8 mouse cellular contexts compared by ENCODE assay signal in the genomic region with DNA sequence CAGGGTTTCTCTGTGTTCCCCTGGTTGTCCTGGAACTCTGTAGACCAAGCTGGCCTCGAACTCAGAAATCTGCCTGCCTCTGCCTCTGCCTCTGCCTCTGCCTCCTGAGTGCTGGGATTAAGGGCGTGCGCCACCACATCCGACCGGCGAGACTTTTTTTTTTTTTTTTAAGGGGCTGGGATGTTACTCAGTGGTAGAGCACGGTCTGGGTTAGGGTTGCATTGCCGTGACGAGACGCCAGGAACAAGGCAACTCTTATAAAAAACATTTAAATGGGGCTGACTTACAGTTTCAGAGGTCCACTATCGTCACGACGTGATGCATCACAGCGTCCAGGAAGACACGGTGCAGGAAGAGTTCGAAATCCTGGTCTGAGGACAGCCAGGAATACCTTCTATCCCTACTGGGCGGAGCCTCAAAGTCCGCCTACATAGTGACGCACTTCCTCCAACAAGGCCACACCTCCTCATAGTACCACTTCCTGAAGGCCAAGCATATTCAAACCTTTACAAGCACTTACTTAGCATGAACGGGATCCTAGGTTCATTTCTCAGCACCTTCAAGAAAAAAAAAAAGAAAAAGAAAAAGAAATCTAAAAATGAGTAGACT. TPM values are rescaled to one million over a fixed set of nuclear protein-coding genes. Genes with fewer than 3 reads are reported as not detected.
DNase-seq lines count a peak whose midpoint lies in the region; ATAC-seq and TF ChIP-seq lines count a peak whose summit lies in the region.

A gene (minus strand): TSS at position 360 of the 609 bp plus-strand sequence.

- H3K4me3 ChIP-seq in liver, adult 2 months (ENCODE audit: insufficient read depth, low read depth, low read length) = no peak within 1 kb of the TSS
- no peak within 1 kb of the TSS for H3K4me3 ChIP-seq in midbrain, embryonic 16.5 days (ENCODE audit: low read depth, low read length)

- no peak for ATAC-seq in granulocyte monocyte progenitor cell, adult 5-6 weeks (replicated peaks; ENCODE audit: poor library complexity, severe bottlenecking)
- no peak for ATAC-seq in midbrain, embryonic 16.5 days

- no peaks in the 10 kb centered on the region for H3K9me3 ChIP-seq in midbrain, embryonic 16.5 days (replicated peaks; ENCODE audit: control insufficient read depth, low read length, poor library complexity, severe bottlenecking)

- 95% methylated on average over 20 of the region's 20 CpGs for WGBS in liver, adult 2 months
- 95% methylated on average over 20 of the region's 20 CpGs for WGBS in midbrain, embryonic 16.5 days

- no peak within 1 kb of the TSS for H3K27ac ChIP-seq in liver, adult 2 months (replicated peaks; ENCODE audit: insufficient read depth, low read depth, low read length)
- H3K27ac ChIP-seq in midbrain, embryonic 16.5 days (ENCODE audit: low read length) = no peak within 1 kb of the TSS

- DNase-seq in liver, adult 2 months (ENCODE audit: extremely low read depth, low read depth, low spot score) = no peak
- DNase-seq in liver = no peak
- no peak for DNase-seq in brain, embryonic 14.5 days (ENCODE audit: low read depth)
- DNase-seq in layer of hippocampus, postnatal 25 days (ENCODE audit: extremely low spot score in 1 of 2, low spot score in 1 of 2) = no peak
- DNase-seq in embryo, embryonic 11 days = no peak
- DNase-seq in frontal cortex, postnatal 14 days (ENCODE audit: low spot score in 2 of 2) = no peak

- H3K27me3 ChIP-seq in liver, adult 2 months (ENCODE audit: control insufficient read depth, insufficient read depth, low read length) = no peaks in the 10 kb centered on the region
- H3K27me3 ChIP-seq in midbrain, embryonic 16.5 days (ENCODE audit: control insufficient read depth, insufficient read depth, low read depth, low read length) = no peaks in the 10 kb centered on the region

- no peaks in the 10 kb centered on the region for H3K4me1 ChIP-seq in liver, adult 2 months (ENCODE audit: control insufficient read depth, insufficient read depth, low read length)
- no peaks in the 10 kb centered on the region for H3K4me1 ChIP-seq in midbrain, embryonic 16.5 days (ENCODE audit: control insufficient read depth, insufficient read depth, low read length)

- H3K79me2 ChIP-seq in liver, adult 2 months (ENCODE audit: control insufficient read depth, insufficient read depth, low read length) = no peaks in the 10 kb centered on the region

- no peak for TF ChIP-seq CTCF in liver, adult 2 months (IDR thresholded peaks at IDR 0.05; ENCODE audit: low read depth, low read length)
- no peak for TF ChIP-seq CTCF in brain, embryonic 14.5 days (IDR thresholded peaks at IDR 0.05; ENCODE audit: borderline replicate concordance, extremely low read depth, insufficient read depth, insufficient read length)

- H3K4me2 ChIP-seq in midbrain, embryonic 16.5 days (ENCODE audit: low read length) = no peak within 1 kb of the TSS

- no peak for TF ChIP-seq POLR2A in liver, adult 2 months (IDR thresholded peaks at IDR 0.05; ENCODE audit: extremely low read depth, insufficient read depth, low read length)
- TF ChIP-seq POLR2A in brain, embryonic 14.5 days (IDR thresholded peaks at IDR 0.05; ENCODE audit: borderline replicate concordance, extremely low read depth, insufficient read depth, insufficient read length, poor library complexity, severe bottlenecking) = no peak

- H3K36me3 ChIP-seq in liver, adult 2 months (ENCODE audit: control insufficient read depth, insufficient read depth, low read length) = no peaks in the 10 kb centered on the region
- no peaks in the 10 kb centered on the region for H3K36me3 ChIP-seq in midbrain, embryonic 16.5 days (ENCODE audit: control insufficient read depth, insufficient read depth, low read length)

- no peak within 1 kb of the TSS for H3K9ac ChIP-seq in liver, adult 2 months (ENCODE audit: low read depth, low read length)
- H3K9ac ChIP-seq in midbrain, embryonic 16.5 days (ENCODE audit: low read depth, low read length) = no peak within 1 kb of the TSS

RNA-seq across cellular contexts. Expression of the gene that starts here (rescaled TPM):
- total RNA-seq in liver, adult 2 months (2014; rRNA removed) = 41.5 and 50.0 TPM in 2 replicates
- polyA plus RNA-seq in liver, adult 2 months (2012; rRNA removed) = 10.6 and 12.5 TPM in 2 replicates
- polyA plus RNA-seq in brain, embryonic 14.5 days (2012; rRNA removed) = 103 and 127 TPM in 2 replicates
- total RNA-seq in granulocyte monocyte progenitor cell, adult 5-6 weeks (2014; fragmentation: Nextera tagmentation) = 130 and 144 TPM in 2 replicates
- 142 and 158 TPM in 2 replicates for total RNA-seq in granulocyte monocyte progenitor cell, adult 5-6 weeks (2017)
- total RNA-seq in layer of hippocampus, postnatal 25 days (2021) = 100 to 1,000 TPM; 132 to 156 TPM
- polyA plus RNA-seq in midbrain, embryonic 16.5 days (2015; fragmentation: Nextera tagmentation; extraction: Ambion mirVana) = 26.5 and 31.2 TPM in 2 replicates
